Mouse (Mus musculus): ENCODE data around the gene Olfr548-ps1. TPM values are rescaled to one million over a fixed set of nuclear protein-coding genes. Genes with fewer than 3 reads are reported as not detected.

Gene Olfr548-ps1
- polyA plus RNA-seq, 1 experiment from 2014 or later, result not detected

Other genes with a start within 250 kb of the Olfr548-ps1 start
- gene Rrm1, start 99.2 kb upstream of the Olfr548-ps1 start, polyA plus RNA-seq (2016; fragmentation: Nextera tagmentation; extraction: Ambion mirVana), result 267 and 280 TPM in 2 replicates
- gene Olfr543, start 59.2 kb upstream of the Olfr548-ps1 start, polyA plus RNA-seq (2016; fragmentation: Nextera tagmentation; extraction: Ambion mirVana), result 0.55 and 0.58 TPM in 2 replicates
- 0.10 and 0.13 TPM in 2 replicates for gene Olfr544, start 52.6 kb upstream of the Olfr548-ps1 start, polyA plus RNA-seq (2016; fragmentation: Nextera tagmentation; extraction: Ambion mirVana)
- 0.05 and 0.24 TPM in 2 replicates for gene Olfr545, start 41.3 kb upstream of the Olfr548-ps1 start, polyA plus RNA-seq (2016; fragmentation: Nextera tagmentation; extraction: Ambion mirVana)
- gene Olfr547, start 6.1 kb upstream of the Olfr548-ps1 start, polyA plus RNA-seq (2016; fragmentation: Nextera tagmentation; extraction: Ambion mirVana), result not detected in 2 replicates
- not detected in 2 replicates for gene Olfr549, start 9.0 kb downstream of the Olfr548-ps1 start, polyA plus RNA-seq (2016; fragmentation: Nextera tagmentation; extraction: Ambion mirVana)
- 0.24 and 0.54 TPM in 2 replicates for gene Trim21, start 24.6 kb downstream of the Olfr548-ps1 start, polyA plus RNA-seq (2016; fragmentation: Nextera tagmentation; extraction: Ambion mirVana)
- not detected in 2 replicates for gene Olfr550, start 30.5 kb downstream of the Olfr548-ps1 start, polyA plus RNA-seq (2016; fragmentation: Nextera tagmentation; extraction: Ambion mirVana)
- not detected in 2 replicates for gene Olfr551, start 51.0 kb downstream of the Olfr548-ps1 start, polyA plus RNA-seq (2016; fragmentation: Nextera tagmentation; extraction: Ambion mirVana)
- not detected in 2 replicates for gene Olfr552, start 56.9 kb downstream of the Olfr548-ps1 start, polyA plus RNA-seq (2016; fragmentation: Nextera tagmentation; extraction: Ambion mirVana)
- not detected in 2 replicates for gene Olfr553, start 77.3 kb downstream of the Olfr548-ps1 start, polyA plus RNA-seq (2016; fragmentation: Nextera tagmentation; extraction: Ambion mirVana)
- not detected in 2 replicates for gene Olfr554, start 97.5 kb downstream of the Olfr548-ps1 start, polyA plus RNA-seq (2016; fragmentation: Nextera tagmentation; extraction: Ambion mirVana)
- gene Olfr555, start 117.9 kb downstream of the Olfr548-ps1 start, polyA plus RNA-seq (2016; fragmentation: Nextera tagmentation; extraction: Ambion mirVana), result not detected in 2 replicates
- not detected in 2 replicates for gene Olfr556, start 124.0 kb downstream of the Olfr548-ps1 start, polyA plus RNA-seq (2016; fragmentation: Nextera tagmentation; extraction: Ambion mirVana)
- 10.9 and 13.2 TPM in 2 replicates for gene Trim68, start 146.4 kb downstream of the Olfr548-ps1 start, polyA plus RNA-seq (2016; fragmentation: Nextera tagmentation; extraction: Ambion mirVana)
- not detected in 2 replicates for gene Olfr557, start 155.0 kb downstream of the Olfr548-ps1 start, polyA plus RNA-seq (2016; fragmentation: Nextera tagmentation; extraction: Ambion mirVana)
- 0.09 TPM in 1 of 2 replicates, not detected in the other for gene Olfr558, start 161.3 kb downstream of the Olfr548-ps1 start, polyA plus RNA-seq (2016; fragmentation: Nextera tagmentation; extraction: Ambion mirVana)
- not detected in 2 replicates for gene Olfr33, start 178.2 kb downstream of the Olfr548-ps1 start, polyA plus RNA-seq (2016; fragmentation: Nextera tagmentation; extraction: Ambion mirVana)
- not detected in 2 replicates for gene Olfr559, start 186.6 kb downstream of the Olfr548-ps1 start, polyA plus RNA-seq (2016; fragmentation: Nextera tagmentation; extraction: Ambion mirVana)
- gene Olfr560, start 218.5 kb downstream of the Olfr548-ps1 start, polyA plus RNA-seq (2016; fragmentation: Nextera tagmentation; extraction: Ambion mirVana), result not detected in 2 replicates
- not detected in 2 replicates for gene Olfr78, start 218.6 kb downstream of the Olfr548-ps1 start, polyA plus RNA-seq (2016; fragmentation: Nextera tagmentation; extraction: Ambion mirVana)
- not detected in 2 replicates for gene Olfr561, start 230.3 kb downstream of the Olfr548-ps1 start, polyA plus RNA-seq (2016; fragmentation: Nextera tagmentation; extraction: Ambion mirVana)

All from embryonic facial prominence, embryonic 10.5 days (tissue).